Mouse (Mus musculus) kidney, embryonic 14.5 days (tissue): ENCODE data around the gene Rnf187. TPM values are rescaled to one million over a fixed set of nuclear protein-coding genes. Genes with fewer than 3 reads are reported as not detected.
A peak's percentile ranks its signal among the peaks of the same experiment; 100 is the strongest.

Experiments used
- ATAC-seq: fragments of 200-750 bp; cut with Nextera tagmentation; 2 replicates; pipeline ENCODE4 v1.8.0; 2017; ENCODE audit warnings: moderate number of reproducible peaks, mild to moderate bottlenecking, moderate TSS enrichment, moderate library complexity; ENCODE audit not compliant: low FRiP score, low TSS enrichment
- H3K27ac ChIP-seq: fragments of 300-500 bp; sonication (generic); 2 replicates; pipeline ENCODE4 v1.5.1; 2014; ENCODE audit warnings: low read depth, mild to moderate bottlenecking, low read length, moderate library complexity, mixed read lengths
- H3K27me3 ChIP-seq: fragments of 300-500 bp; sonication (generic); 2 replicates; pipeline ENCODE4 v1.6.1; 2014; ENCODE audit warnings: mild to moderate bottlenecking, low read length; ENCODE audit not compliant: control insufficient read depth, insufficient read depth
- H3K36me3 ChIP-seq: fragments of 300-500 bp; sonication (generic); 2 replicates; pipeline ENCODE4 v1.6.1; 2014; ENCODE audit warnings: low read length, mixed read lengths; ENCODE audit not compliant: control insufficient read depth, insufficient read depth
- H3K4me1 ChIP-seq: fragments of 300-500 bp; sonication (generic); 2 replicates; pipeline ENCODE4 v1.6.1; 2014; ENCODE audit warnings: low read length, mixed read lengths; ENCODE audit not compliant: control insufficient read depth, insufficient read depth
- H3K4me2 ChIP-seq: fragments of 300-500 bp; sonication (generic); replicated peaks from 2 replicates; pipeline ENCODE4 v1.6.1; 2014; ENCODE audit warnings: low read depth, mild to moderate bottlenecking, low read length
- H3K4me3 ChIP-seq: fragments of 300-500 bp; sonication (generic); 2 replicates; pipeline ENCODE4 v1.5.1; 2014; ENCODE audit warnings: mild to moderate bottlenecking, low read length
- H3K9ac ChIP-seq: fragments of 300-500 bp; sonication (generic); 2 replicates; pipeline ENCODE4 v1.6.1; 2014; ENCODE audit warnings: low read depth, mild to moderate bottlenecking, low read length, moderate library complexity
- H3K9me3 ChIP-seq: fragments of 300-500 bp; sonication (generic); 2 replicates; pipeline ENCODE4 v1.6.1; 2016; ENCODE audit warnings: low read length; ENCODE audit not compliant: control insufficient read depth
- WGBS: fragments of 180-500 bp; shearing (Covaris S2); extraction: QIAGEN DNeasy Blood & Tissue Kit; methylation state at CpG from one replicate; pipeline ENCODE4 v1.1.7; 2014; 5-methylcytosine and 5-hydroxymethylcytosine counted together
- polyA plus RNA-seq: library from polyadenylated mRNA; unstranded; fragments of >200 nt; fragmentation: Nextera tagmentation; extraction: Ambion mirVana; gene quantifications from 2 replicates; pipeline ENCODE4 v1.2.1, GENCODE M21; 2014

The Rnf187 gene
- polyA plus RNA-seq, 1 experiment from 2014 or later, result 304 TPM

DNA sequence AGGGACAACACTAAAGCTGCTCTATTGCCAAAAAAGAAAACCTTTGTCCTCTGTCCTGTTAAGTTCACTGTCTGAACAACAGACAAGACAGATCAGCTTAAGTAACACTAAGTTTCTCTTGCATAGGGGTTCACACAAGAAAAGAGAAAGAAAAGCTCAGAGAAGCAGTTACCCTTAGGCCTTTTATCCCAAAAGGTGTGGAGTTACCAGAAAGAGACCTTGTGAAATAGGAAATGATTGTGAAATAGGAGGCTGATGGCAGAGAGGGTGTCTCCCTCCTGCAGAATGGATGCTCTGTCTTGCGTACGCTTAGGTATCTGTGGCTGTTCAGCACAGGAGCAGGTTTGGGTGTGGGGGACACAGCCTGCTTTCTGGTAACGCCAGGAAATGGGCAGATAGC lies 40.5 kb upstream of the Rnf187 start:
- WGBS, result 85% methylated on average over 3 of the region's 3 CpGs
- H3K4me1 ChIP-seq, result peaks cover 22% of the 10 kb centered on the region
- H3K4me3 ChIP-seq, result peak overlapping the region; percentile 87
- H3K4me2 ChIP-seq, result peak overlapping the region; percentile 78
- peak overlapping the region; percentile 84; the same call in 1 of the 2 replicates for H3K9ac ChIP-seq
- no peak for ATAC-seq
- no peak overlapping the region for H3K27ac ChIP-seq
- H3K36me3 ChIP-seq, result peaks cover 24% of the 10 kb centered on the region
- no peaks in the 10 kb centered on the region for H3K9me3 ChIP-seq
- no peaks in the 10 kb centered on the region for H3K27me3 ChIP-seq

DNA sequence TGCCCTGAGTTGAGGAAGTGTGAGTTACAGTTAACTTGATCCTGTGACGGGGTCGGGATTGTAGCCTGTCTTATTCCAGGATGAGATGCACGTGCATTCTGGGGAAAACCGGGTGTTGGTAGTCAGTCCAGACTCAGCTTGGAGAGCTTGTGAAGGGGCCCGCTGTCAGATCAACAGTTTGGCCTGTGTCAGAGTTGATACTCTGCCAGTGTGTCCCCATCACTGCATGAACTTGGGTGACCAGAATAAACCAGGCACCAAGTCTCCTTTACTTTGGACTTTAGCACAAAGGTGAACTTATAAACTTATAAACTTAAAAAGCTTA lies 40.0 kb upstream of the Rnf187 start:
- Histone ChIP-seq H3K4me3 (peak overlapping the region; percentile 87), H3K27me3 (no peaks in the 10 kb centered on the region), H3K4me2 (peak overlapping the region; percentile 78), H3K27ac (no peak overlapping the region), H3K4me1 (peaks cover 22% of the 10 kb centered on the region), H3K9ac (peak overlapping the region; percentile 84), H3K9me3 (no peaks in the 10 kb centered on the region), H3K36me3 (peaks cover 19% of the 10 kb centered on the region)
- 3% methylated on average over 5 of the region's 5 CpGs for WGBS
- no peak for ATAC-seq

DNA sequence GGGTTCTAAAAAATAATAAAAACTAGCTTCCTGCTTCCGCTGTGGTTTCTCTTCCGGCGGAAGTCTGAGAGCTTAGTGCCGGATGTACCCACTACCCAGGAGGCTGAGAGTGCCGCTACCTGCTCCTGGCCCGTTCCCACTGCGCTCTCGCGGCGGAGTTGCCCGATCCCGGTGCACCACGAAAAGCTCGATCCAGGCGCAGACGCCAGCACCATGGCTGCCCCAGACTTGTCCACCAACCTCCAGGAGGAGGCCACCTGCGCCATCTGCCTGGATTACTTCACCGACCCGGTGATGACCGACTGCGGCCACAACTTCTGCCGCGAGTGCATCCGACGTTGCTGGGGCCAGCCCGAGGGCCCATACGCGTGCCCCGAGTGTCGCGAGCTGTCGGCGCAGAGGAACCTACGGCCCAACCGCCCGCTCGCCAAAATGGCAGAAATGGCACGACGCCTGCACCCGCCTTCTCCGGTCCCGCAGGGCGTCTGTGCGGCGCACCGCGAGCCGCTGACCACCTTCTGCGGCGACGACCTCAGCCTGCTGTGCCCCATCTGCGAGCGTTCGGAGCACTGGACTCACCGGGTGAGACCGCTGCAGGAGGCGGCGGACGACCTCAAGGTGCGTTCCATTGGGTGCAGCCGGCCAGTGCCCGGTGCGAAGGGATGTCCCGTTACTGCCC lies 39.5 kb upstream of the Rnf187 start, which contains the start of gene Trim11:
Gene Trim11, plus strand, starts transcription at position 67 of the 679 bp plus-strand sequence.
- ATAC-seq, result peak; percentile 82
- Histone ChIP-seq H3K36me3 (peaks cover 17% of the 10 kb centered on the region), H3K9me3 (no peaks in the 10 kb centered on the region), H3K4me3 (peak within 1 kb of the TSS; percentile 87), H3K4me2 (peak within 1 kb of the TSS; percentile 78), H3K27me3 (no peaks in the 10 kb centered on the region), H3K27ac (peak within 1 kb of the TSS; percentile 81), H3K4me1 (peaks cover 22% of the 10 kb centered on the region), H3K9ac (peak within 1 kb of the TSS; percentile 84)
- WGBS, result under 1% methylated on average over 64 of the region's 64 CpGs

DNA sequence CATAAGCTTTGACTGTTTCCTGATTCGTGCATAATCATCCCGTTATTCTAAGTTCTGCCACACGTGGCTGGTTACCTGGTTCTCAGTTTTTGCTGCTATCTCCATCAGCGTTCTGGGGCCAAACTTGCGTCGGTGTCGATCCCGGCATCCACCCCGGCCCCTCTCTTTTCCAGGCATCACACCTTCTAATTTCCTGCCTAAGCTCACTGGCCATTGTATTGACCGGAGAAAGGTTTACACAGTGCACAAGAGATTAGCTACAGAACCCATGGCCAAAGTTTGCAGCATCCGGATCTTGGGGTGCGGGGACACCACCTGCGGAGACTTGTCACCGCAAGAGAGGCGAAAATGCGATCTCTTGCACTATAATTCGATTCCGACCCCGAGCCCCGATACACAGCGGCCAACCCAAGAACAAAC lies 38.9 kb upstream of the Rnf187 start:
- H3K4me2 ChIP-seq, result peak overlapping the region; percentile 78
- under 1% methylated on average over 21 of the region's 21 CpGs for WGBS
- peak; percentile 3; the same call in 1 of the 2 replicates for ATAC-seq

DNA sequence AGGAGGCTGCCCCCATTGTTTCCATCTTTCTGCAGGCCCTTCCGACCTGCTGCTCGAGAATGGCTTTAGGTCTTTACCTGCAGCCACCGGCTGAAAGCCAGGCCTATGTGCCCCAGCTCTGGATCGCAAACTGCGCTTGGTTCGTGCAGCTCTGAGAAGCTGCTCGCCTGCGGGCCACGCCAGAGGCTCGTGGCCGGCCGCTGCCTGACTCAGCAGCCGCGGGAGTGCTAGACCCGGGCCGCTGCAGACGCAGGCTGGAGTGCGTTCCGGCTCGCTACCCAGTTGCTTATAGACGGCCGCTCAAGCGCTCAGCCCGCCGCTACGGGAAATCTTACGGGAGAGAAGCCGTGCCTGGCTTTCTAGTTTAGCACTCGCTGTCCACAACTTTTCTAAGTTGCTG lies 38.4 kb upstream of the Rnf187 start:
- Histone ChIP-seq H3K27me3 (no peaks in the 10 kb centered on the region), H3K9ac (peak overlapping the region; percentile 84), H3K9me3 (no peaks in the 10 kb centered on the region), H3K4me3 (peak overlapping the region; percentile 87), H3K4me1 (peaks cover 22% of the 10 kb centered on the region), H3K27ac (peak overlapping the region; percentile 81), H3K36me3 (peaks cover 9% of the 10 kb centered on the region), H3K4me2 (peak overlapping the region; percentile 78)
- WGBS, result under 1% methylated on average over 29 of the region's 29 CpGs
- no peak; the same call in 1 of the 2 replicates for ATAC-seq

More for the DNA sequence above, 38.9 kb upstream of the Rnf187 start:
- peak overlapping the region; percentile 87 for H3K4me3 ChIP-seq
- H3K9ac ChIP-seq, result peak overlapping the region; percentile 84
- peaks cover 13% of the 10 kb centered on the region for H3K36me3 ChIP-seq
- H3K4me1 ChIP-seq, result peaks cover 22% of the 10 kb centered on the region
- H3K27ac ChIP-seq, result peak overlapping the region; percentile 81
- H3K9me3 ChIP-seq, result no peaks in the 10 kb centered on the region
- no peaks in the 10 kb centered on the region for H3K27me3 ChIP-seq

DNA sequence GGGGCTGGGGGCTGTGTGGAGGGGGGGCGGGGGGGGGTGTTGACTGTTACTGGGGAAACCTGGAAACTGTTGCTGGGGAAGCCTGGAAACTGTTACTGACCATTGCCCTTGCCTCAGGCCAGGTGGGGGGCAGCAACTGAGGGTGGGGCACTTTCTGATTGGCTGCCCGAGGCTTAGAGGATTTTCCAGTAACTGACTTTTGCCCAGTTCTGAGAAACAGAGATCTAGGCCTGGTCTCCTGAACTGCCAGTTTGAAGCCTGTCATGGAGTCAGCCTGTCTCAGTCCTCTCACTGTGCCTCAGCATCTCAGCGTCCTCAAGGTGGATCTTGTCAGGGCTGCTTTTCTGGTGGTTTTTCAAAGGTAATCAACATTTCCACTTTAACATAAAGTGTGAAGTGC lies 35.7 kb upstream of the Rnf187 start:
- no peaks in the 10 kb centered on the region for H3K9me3 ChIP-seq
- no peak for ATAC-seq
- no peak overlapping the region for H3K9ac ChIP-seq
- H3K36me3 ChIP-seq, result peaks cover 7% of the 10 kb centered on the region; the same call in 1 of the 2 replicates
- no peak overlapping the region for H3K4me2 ChIP-seq
- H3K27ac ChIP-seq, result no peak overlapping the region
- H3K4me3 ChIP-seq, result no peak overlapping the region
- peaks cover 8% of the 10 kb centered on the region for H3K4me1 ChIP-seq
- no peaks in the 10 kb centered on the region for H3K27me3 ChIP-seq
- 89% methylated on average over 3 of the region's 3 CpGs for whole genome bisulfite sequencing

DNA sequence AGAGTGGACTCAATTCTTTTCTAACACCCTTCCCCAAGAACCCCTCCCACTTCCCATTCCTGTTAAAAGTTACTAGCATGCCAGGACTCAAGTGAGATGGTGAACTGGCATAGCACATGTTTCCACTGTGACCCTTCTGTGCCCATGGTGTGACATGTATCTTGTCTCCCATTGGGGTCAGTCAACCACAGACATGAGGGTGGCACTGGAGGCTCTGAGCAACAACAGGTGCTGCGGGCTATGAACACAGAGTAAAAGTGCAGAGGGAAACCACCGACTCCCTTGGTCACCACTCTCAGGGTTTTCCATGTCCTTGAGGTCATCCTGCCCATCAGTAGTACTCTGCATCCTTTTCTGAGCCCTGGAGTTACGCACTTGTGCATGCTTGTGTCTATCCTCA lies 33.1 kb upstream of the Rnf187 start:
- Histone ChIP-seq H3K9ac (no peak overlapping the region), H3K36me3 (peaks cover 7% of the 10 kb centered on the region; the same call in 1 of the 2 replicates), H3K4me2 (no peak overlapping the region), H3K27ac (no peak overlapping the region), H3K4me3 (no peak overlapping the region), H3K4me1 (no peaks in the 10 kb centered on the region; the same call in 1 of the 2 replicates), H3K9me3 (no peaks in the 10 kb centered on the region), H3K27me3 (no peaks in the 10 kb centered on the region)
- 92% methylated on average over 3 of the region's 3 CpGs for WGBS
- no peak for ATAC-seq

DNA sequence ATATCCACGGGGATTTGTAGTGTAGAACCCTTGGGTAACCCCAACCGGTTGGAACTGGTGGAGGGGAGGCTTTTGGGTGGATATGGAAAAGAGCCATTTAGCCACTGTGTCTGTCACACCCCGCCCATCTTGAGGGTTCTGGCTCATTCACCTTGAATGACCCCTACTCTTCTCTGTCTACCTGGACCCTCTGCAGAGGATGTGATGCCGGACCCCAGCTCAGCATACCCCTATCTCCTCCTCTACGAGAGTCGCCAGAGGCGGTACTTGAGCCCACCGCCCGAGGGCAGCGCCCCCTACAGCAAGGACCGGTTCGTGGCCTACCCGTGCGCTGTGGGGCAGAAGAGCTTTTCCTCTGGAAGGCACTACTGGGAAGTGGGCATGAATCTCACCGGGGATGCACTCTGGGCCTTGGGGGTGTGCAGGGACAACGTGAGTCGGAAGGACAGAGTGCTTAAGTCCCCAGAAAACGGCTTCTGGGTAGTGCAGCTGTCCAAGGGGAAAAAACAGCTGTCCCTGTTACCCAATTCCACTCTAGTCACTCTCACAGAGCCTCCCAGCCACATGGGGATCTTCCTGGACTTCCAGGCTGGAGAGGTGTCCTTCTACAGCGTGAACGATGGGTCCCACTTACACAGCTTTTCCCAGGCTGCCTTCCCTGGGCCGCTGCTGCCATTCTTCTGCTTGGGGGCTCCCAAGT lies 32.3 kb upstream of the Rnf187 start:
- Histone ChIP-seq H3K4me2 (no peak overlapping the region), H3K36me3 (peaks cover 7% of the 10 kb centered on the region; the same call in 1 of the 2 replicates), H3K27ac (no peak overlapping the region), H3K4me1 (no peaks in the 10 kb centered on the region; the same call in 1 of the 2 replicates), H3K9ac (0 out of 2 replicates have a peak overlapping the region, but pooled peaks have one; percentile 7), H3K9me3 (no peaks in the 10 kb centered on the region), H3K27me3 (no peaks in the 10 kb centered on the region), H3K4me3 (no peak overlapping the region)
- WGBS, result 93% methylated on average over 21 of the region's 21 CpGs
- ATAC-seq, result no peak

DNA sequence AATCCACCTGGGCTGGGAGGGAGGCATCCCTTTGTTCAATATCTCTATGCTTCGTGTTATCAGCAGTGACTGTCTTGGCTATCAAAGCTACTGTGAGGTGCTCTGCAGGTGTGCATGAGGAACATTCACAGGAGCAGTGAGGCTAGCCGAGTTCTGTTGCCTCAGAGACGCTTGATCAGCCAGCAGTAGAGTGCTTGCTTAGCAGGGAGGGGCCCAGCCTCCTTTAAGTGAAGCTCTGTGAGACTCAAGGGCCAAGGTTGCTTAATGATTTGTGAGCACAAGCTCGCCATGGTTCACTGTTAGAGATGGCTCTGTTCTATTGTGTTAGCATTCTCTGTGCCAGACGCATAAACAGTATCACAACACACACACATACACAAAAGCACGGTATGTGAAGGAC lies 30.9 kb upstream of the Rnf187 start:
- Histone ChIP-seq H3K9ac (no peak overlapping the region), H3K27me3 (no peaks in the 10 kb centered on the region), H3K36me3 (peaks cover 7% of the 10 kb centered on the region; the same call in 1 of the 2 replicates), H3K4me3 (no peak overlapping the region), H3K4me2 (no peak overlapping the region), H3K4me1 (peaks cover 8% of the 10 kb centered on the region), H3K27ac (peak overlapping the region; percentile 60; the same call in 1 of the 2 replicates), H3K9me3 (no peaks in the 10 kb centered on the region)
- peak; percentile 61; the same call in 1 of the 2 replicates for ATAC-seq
- WGBS, result 46% methylated on average over 6 of the region's 6 CpGs
